Mouse (Mus musculus): Measurements from ENCODE around the gene Tyrobp.

Tyrobp gene

DNA sequence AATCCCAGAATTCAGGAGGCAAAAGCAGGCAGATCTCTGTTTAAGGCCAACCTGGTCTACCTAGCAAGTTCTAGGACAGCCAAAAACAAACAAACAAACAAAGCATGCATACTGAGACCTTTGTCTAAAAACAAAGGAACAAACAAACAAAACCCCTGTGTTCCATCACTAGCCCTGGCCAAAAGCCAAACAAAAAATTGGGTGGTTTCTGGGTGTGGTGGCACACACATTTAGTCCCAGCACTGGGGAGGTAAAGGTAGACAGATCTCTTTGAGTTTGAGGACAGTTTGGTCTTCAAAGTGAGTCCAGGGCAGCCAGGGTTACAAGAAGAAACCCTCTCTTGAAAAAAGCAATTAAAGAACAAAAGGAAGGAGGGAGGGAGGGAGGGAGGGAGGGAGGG, 15.8 kb downstream of the Tyrobp start:
- no peak for DNase-seq

- no peak for DNase-seq
Measured at GRCm38 (mm10) chr7:30430191-30430590, 16.6 kb downstream of the Tyrobp start.

DNA sequence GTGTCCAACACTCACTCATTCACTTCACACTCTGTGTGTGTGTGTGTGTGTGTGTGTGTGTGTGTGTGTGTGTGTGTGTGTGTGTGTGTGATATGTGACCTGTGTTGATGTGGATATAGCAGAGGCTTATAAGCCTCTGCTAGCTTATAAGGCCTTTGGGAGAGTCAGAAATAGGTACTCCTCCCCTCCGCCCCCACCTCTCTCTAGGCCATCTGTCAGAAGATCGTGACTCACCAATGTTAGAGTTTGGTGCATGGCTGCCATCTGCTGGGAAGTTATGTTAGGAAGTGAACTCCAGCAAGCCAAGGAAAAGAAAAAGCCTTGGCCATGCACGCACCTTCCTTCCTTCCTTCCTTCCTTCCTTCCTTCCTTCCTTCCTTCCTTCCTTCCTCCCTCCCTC, 18.2 kb downstream of the Tyrobp start:
- peak; percentile 83 for DNase-seq

- DNase-seq = no peak
Measured at GRCm38 (mm10) chr7:30434238-30434637, 20.7 kb downstream of the Tyrobp start.

- DNase-seq = no peak
Measured at GRCm38 (mm10) chr7:30434701-30435100, 21.1 kb downstream of the Tyrobp start.

- no peak for DNase-seq
Measured at GRCm38 (mm10) chr7:30435156-30435555, 21.6 kb downstream of the Tyrobp start.

DNA sequence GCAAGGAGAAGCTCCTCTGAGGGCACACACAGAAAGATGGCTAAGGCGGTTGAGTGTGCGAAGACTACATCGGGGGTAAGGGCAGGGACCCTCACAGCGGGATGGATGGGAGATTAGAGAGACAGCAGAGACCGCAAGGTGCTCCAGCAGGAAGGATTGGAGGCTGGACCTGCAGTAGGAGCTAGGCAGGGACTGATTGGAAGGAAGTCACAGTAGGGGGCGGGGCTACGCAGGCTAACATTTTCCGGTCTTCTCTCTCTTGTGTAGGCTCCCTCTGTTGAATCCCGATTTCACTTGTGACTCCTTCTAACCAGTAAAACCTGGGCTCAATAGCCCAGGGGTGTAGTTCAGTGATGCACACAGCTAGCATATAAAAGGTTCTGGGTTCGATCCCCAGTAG, 23.3 kb downstream of the Tyrobp start:
- no peak for DNase-seq

- no peak for DNase-seq
Measured at GRCm38 (mm10) chr7:30439734-30440133, 26.2 kb downstream of the Tyrobp start.

- peak; percentile 60 for DNase-seq
Measured at GRCm38 (mm10) chr7:30440697-30441096, 27.1 kb downstream of the Tyrobp start.

DNA sequence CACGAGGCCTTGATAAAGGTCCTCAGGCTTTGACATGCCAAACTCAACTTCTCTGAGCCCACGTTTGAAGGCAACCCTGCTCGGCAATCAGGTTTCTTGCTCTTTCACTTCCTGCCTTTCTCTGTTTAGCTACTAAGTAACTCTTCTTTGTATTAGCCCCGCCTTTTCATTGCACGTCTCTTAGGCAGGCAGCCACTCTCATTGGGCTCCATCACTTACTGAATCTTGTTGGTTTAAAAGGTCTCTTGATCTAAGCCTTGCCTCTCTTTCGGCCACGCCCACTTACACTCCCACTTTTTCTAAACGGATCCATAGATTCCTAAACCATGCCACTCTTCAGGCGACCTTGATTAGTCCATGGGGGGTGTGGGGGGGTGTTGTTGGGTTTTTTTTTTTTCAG, 30.1 kb downstream of the Tyrobp start:
- no peak for DNase-seq

GRCm38 (mm10) chr7:30444154-30444970, 30.8 kb downstream of the Tyrobp start:
- peak; percentile 78 for DNase-seq

DNA sequence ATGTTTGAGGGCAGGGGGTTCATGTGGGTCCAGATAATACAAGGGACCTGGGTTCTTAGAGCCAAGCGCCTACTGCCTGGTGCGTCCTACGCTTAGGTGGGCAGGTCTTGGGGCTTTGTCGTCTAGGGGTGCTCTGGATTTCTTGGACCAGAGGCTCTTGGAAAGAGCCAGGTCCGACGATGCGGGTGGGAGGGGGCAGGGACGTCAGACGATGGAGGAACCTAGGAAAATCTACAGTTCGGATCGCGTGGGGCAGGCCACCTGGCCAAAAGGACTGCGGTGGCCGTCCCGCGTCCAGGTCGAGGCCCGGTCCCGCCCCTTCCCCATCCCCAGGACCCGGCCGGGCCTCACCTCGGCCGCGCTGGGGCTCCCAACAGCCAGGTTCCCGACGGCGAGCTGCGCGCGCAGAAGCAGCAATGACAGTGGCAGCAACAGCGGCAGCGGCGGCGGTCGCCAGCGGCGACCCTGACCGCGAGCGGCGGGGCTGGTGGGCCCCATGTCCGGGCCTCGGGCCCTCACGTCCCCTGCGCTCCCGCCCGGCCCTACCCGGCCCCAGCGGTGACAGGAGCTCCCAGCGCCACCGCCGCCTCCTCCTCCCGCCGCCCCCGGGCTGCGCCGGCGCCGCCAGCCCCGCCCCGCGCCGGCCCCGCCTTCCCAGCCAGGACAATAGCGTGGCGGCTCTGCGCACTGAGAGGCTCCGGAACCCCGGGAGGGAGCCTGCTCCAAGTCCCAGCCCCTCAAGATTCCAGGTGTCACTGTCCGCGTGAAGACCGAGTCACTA, 31.6 kb downstream of the Tyrobp start, which contains the start of gene Aplp1:
Gene Aplp1, minus strand, starts transcription at position 565 of the 781 bp plus-strand sequence.
- peak; percentile 89 for DNase-seq

DNA sequence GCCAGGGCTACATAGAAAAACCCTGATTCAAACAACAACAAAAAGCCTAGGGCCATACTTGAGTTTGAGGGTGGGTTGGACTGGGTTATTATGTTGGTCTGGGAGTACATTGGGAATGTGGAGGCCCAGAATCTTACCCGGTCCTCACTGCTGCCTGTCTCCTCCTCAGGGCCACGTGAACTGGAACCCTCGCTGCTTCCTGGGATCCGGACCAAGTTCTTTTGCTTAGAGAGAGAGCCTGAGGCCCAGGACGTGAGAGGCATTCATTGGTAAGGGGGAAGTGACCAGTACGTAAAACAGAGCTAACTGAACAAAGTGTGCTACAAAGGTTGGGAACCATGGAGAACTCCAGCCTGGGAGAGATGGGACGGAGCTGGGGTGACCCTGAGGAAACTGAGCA, 36.7 kb downstream of the Tyrobp start:
- no peak for DNase-seq

DNA sequence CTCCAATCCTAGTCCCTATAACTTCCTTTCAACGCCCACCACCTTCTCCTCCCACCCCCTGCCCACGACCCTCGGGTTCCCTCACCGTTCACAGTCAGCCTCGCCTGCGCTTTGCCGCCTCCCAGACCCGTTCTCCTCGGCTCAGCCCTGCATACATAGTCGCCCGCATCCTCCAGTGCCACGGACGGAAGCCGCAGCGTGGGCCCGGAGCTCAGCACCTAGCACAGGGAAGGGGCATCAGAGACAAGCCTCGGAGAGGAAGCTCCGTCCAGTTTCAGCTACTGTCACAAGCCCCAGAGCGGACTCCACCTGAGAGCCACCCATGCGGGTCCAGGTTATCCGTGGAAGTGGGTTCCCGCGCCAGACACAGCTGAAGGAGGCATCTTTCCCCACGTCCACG, 39.8 kb downstream of the Tyrobp start:
- no peak for DNase-seq

DNA sequence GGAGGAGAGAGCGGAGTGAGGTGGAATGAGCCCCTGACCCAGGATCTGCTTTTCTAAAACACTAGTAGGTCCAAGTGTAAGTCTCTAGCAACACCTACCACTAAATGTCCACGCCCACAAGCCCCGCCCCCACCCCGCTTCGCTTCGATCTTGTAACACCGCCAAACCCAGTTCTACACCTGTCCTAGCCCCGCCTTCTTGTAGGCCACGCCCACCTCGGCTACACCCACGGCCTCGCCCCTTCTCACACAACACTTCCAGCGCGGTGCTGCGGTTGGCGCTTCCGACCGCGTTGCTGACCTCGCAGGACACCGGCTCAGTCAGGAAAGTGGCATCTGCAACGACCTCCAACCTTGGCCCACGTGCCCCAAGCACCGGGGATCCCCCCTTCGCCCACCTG, 40.2 kb downstream of the Tyrobp start:
- no peak for DNase-seq

DNA sequence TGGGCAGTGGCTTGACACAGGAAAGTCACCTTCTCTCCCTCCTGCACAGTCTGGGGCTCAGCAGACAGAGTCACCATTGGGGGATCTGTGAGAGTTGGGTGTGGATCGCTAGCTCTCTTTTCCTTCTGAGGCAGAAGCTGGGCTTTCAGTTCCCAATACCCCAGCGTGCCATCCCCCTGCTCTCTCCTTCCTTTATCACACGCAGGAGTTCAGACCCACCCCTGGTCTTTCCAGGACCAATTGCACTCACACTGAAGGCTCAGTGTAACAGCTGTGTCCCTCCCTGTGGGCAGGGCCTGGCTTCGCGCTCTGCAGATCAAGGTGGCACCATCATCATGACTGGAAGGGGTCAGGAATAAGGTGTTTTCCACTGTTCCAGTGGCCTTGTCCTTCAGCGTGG, 40.7 kb downstream of the Tyrobp start:
- DNase-seq = no peak

DNA sequence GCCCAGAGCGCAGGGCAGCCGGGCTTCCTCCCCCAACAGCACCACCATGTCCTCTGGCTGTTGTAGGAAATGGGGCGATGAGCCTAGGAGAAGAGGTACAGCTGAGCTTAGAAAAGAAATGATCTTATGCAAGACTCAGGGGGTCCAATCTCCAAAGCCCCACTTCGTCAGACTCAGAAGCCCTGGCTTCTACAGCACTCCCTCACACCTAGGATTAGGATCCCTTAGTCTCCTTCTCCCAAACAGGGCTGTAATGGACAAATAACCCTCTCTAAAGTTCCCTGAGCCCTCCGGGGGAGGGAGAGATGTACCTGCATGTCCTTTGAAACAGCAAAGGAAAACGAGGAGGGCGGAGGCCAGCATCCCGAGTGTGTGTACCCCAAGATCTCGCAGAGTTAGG, 42.9 kb downstream of the Tyrobp start:
- no peak for DNase-seq

GRCm38 (mm10) chr7:30456911-30457628, 43.5 kb downstream of the Tyrobp start:
- no peak for DNase-seq

DNA sequence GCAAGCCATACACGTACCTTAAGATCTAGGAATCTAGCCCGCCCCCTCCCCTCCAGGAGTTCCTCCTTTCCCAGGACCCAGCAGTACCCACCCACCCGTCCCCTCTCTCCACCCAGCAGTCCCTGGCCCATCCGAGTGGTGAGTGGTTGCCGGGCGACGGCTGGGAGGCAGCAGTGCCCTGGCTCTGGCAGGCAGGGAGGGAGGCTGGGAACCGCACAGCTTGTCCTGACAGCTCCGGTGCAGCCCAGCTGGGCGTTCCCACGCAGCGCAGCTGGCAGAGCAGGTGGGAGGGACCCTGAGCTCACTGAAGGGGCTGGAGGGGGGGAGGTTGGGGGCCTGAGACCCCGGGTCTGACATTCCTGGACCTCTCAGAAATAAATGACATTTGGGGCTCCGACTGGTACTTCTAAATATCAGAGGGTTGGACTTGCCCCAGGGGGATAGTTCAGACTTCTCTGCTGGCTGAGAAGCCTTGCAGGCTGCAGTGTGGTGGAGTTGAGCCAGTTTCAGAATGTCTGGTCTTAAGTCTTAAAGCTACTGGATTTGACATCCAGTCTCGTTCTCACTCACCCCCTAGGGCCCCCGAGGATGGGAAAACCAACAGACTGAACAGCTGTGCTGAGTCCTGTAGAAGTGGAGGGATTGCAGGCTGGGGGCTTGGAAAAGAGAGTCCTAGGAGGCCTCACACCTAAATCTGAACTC, 44.2 kb downstream of the Tyrobp start, which contains the start of the genes Kirrel2 and Nphs1:
Gene Kirrel2, minus strand, starts transcription at position 62 of the 702 bp plus-strand sequence.
Gene Nphs1, plus strand, starts transcription at position 687 of the 702 bp plus-strand sequence.
- peak; percentile 71 for DNase-seq

GRCm38 (mm10) chr7:30459484-30459883, 45.9 kb downstream of the Tyrobp start:
- DNase-seq = no peak

DNA sequence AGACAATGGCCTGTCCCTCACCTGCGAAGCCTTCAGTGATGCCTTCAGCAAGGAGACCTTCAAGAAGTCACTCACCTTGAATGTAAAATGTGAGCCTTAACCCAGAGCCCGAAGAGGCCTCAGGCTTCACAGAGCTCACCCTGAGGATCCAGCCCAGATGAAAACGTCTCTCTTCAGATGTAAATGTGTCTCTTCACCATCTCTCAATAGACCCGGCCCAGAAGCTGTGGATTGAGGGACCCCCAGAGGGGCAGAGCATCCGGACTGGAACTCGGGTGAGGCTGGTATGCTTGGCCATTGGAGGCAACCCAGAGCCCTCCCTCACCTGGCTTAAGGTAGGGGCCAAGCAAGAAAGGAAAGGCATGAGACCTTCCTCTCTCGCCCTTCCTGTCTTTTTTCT, 50.0 kb downstream of the Tyrobp start:
- DNase-seq = no peak

DNA sequence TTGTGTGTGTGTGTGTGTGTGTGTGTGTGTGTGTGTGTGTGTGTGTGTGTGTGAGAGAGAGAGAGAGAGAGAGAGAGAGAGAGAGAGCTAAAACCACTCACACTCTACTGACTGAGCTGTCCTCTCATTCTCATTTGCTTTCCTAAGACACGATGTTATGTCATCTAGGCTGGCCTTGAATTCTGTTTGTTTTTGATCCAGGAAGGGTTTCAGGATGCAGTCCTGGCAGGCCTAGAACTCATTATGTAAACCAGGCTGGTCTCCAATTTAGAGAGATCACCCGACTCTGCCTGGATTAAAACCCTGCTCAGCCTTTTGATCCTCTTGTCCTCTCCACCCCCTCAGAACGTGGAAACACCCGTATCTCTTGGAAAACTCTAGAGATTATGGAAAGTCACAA, 50.4 kb downstream of the Tyrobp start:
- DNase-seq = no peak

Measured in right cerebral cortex, postnatal 25 days (tissue).